Mouse (Mus musculus) adrenal gland, postnatal 25 days (tissue): ENCODE measurements at regions not wholly inside any gene's neighbourhood (a gene's known extent, or its start where the extent isn't known, plus 50 kb on each side); places are given as distances from the start of the nearest gene placed in this dataset.

ENCODE experiments used
- DNase-seq: peaks from one replicate; pipeline ENCODE4 v3.0.0; 2021; ENCODE audit warnings: mixed read lengths

DNA sequence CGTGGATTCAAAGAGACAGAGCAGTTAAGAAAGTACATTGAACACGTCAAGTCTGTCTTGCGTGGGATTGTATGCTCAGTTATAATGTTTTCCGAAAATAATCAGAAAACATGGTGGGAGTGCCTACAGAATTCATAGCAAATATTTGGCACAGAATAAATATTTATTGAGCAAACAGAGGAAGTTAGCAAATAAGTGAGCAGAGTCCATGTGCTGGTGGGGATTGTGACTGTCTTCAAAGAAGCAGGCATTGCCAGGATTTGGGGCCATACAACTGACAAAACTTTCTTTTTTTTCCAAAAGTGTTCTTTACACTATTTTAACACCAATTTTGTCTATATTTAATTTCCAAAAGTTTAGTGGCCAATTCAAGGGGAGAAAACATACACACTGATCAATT lies 1729.8 kb downstream of the AI429214 start:
- DNase-seq: no peak

DNA sequence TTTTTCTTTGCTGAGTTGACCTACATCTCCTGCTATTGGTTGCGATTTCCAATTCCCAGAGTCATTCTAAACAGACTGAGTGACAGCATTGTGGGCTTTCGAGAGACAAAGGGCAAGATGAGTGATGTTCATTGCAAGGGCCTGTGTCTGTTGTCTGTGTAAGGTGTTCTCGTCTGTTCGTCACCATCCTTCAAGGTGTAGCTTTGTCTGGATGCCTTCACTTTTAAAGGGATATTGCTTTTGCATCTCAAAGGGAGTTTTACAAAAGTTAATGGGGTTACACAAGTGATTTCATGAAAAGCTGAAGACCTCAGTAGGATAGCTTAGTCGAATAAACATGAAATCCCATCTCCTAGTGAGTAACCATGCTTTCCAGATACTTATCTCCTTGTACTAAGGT lies 1731.9 kb downstream of the AI429214 start:
- no peak for DNase-seq

DNA sequence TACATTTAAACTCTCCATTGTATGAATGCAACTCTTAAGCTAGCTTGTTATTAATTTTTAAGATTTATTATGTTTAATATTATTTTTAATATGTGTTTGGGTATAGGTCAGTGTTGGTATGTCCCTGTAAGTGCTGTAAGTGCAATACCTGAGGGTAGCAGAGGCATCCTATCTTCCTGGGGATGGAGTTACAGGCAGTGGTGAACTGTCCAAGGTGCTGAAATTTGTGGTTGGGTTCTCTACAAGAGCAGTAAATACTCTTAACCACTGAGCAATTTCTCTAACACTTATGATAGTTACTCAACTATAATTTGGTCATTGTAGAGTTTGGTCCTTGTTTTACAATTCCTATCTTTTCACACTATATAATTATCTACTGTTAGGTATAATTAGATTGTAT lies 1753.7 kb downstream of the AI429214 start:
- no peak for DNase-seq

DNA sequence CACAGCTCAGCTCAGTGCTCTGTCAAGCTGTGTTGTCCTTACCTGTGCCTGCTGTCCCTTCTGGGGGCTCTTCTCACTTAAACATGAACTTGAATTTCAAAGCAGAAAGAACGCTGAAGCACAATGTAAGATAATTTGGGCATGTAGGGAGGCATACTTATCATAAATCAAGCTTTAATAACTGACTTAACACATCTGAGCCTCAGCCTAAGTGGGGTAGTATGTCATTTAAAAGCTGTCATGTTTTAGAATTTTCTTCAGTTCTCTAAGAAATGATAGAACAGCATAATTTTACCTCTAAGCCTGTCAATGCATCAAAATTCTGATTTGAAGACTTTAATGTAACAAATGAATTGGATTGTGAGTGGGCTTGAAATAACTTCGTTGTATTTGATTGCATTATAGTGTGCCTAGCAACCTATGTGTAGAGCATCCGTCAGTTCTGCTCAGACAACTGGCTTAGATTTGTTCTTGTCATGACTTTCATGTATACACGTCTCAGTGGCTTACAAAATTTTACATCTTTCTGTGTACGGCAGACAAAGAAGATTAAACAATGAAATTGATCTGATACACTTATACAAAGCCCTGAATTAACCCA lies 1773.3 kb downstream of the AI429214 start:
- no peak for DNase-seq

DNA sequence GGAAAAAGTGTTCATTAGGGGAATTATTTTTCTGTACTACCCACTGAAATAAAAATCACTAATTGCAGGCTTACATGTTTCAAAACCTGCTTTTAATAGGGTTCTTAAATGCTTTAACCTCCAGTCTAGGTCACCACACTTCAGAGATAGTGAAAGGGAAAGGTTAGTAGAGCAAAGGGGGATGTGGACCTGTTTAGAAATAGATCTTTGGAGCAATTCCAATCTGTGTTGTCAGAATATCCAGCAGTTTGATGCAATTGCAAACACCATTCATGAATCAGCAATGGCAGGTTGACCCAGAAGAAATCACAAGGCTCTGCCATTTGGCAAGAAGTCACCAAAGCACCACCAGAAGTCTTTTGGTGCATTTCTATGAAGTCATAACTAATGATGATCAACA lies 1819.1 kb downstream of the AI429214 start:
- no peak for DNase-seq

DNA sequence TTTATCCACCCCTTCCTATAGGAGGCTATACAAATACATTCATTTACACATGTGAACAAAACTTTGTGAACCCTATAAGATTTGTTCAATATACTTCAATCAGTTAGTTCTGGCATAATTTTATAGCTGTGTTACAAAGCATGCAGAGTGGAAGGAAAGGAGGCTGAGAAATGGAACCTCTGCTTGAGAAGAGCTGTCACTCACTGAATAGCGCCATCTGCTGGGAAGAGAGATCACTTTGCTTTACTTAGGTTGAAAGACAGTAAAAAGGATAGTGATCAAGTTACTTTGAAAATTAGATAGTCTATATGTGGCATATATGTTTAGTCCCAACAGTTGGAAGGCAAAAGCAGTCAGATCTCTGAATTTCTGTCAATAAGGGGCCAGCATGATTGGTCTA lies 1824.8 kb downstream of the AI429214 start:
- DNase-seq: peak; percentile 2

DNA sequence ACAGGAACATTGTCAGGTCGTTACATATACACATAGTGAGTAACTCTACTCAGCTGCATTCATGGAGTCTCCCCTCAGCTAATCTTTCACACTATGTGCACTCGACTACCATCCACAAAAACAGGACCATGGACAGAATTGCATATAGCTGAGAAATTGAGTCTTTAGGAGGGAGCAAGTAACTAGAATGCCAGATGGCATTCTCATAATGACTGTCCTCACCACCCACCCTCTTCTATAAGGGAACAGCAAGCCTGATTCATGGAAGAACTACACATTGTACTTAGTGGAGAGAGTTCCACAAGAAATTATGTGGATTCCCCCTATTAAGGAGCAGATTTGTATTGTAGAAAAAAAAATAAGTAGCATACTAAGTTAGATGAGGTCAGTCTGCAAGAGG lies 1813.4 kb upstream of the Adam24 start:
- DNase-seq: no peak

DNA sequence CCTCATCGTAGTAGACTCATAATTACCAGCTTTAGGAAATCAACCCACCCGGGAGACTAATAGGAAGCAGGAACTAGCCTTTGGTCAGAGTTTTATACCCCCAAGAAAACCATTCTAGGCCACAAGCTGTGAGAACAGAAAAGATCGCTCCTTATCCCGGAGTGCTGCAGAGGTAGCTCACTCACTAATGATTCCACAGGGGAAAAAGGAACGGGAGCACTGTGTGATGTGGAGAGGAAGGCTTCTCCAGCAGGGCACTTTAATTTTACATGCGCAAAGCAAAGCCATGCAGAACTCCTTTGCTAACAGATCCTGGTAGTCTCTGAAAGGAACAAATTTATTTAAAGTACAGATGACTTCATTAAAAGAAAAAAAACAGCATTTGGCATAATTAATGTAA lies 1807.5 kb upstream of the Adam24 start:
- DNase-seq: no peak
